Mouse (Mus musculus) cerebellum, postnatal 4 days (tissue): ENCODE results near the gene Nrde2.

ENCODE experiments used
- DNase-seq, 2 experiments: peaks; one replicate each; pipeline ENCODE4 v3.0.0; 2022; ENCODE audit warnings: low spot score in 2 of 2, mixed read lengths in 1 of 2

Gene Nrde2

DNA sequence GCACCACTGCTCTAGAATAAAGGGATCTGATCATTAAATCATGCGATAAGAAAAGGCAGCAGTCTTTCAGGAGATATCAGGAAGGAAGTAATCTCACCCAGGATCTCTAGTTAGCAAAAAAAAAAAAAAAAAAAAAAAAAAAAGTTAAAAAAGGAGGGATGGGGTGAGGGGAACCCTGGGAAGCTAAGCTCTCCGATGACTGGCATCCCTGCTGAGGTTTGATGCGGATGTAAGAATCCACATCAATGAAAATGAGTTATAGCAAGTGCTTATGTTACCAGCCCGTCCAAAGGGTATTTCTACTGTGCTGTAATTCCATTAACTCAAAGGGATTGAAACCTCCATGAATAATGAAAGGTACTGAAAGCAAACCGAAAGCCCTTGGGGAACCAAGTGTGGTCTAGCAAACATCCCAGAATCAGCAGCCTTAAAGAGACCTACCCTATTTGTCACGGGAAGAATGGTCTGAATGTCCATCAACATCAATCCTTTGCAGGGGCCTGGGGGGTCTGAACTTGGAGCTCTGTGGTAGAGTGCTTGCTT is 19.5 kb upstream of the Nrde2 start:
- no peak for DNase-seq

DNA sequence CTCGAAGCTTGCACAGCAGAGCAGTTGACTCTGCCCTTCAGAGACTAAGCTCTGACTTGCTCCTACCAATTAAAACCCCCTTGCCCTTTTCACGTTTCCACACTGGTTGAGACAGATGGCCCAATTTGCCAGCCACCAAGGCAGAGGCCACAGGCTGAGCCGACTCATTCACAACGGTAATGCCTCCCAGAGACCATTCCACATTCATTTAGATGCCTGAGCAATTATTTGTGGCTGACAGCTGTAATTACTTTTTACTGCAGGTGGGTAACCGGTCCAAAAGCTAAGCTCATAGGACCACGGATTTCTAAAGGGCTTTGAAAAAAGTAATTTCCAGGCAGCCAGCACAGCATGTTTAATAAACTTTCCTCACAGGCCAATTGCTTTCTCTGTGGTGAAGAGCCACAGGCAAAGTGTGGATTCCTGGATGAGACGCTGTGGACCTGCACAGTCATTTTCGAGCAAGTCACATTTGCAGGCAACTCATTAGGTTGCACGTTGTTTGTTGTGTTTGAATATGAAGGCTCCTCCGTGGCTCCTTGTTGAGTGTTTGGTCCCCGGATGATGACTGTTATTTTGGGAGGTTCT is 17.1 kb upstream of the Nrde2 start:
- no peak for DNase-seq

DNA sequence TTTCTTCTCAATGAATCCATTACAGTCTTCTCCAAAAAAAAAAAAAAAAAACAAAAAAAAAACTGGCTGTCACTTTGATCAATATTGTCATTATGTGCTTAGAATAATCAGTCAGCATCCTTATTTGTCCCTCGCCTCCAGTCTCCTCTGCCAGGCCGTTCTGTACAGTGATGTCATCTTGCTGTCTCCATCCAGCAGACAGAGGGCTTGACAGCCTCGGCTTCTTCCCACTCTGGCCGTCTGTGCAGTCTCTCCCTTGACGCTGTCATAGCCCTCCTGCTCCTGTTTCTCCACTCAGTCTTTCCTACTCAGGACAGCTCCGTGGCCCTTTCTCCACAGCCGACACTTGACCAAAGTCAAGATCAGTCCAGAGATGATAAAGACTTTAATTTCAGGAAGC is 13.0 kb upstream of the Nrde2 start:
- DNase-seq, result no peak

DNA sequence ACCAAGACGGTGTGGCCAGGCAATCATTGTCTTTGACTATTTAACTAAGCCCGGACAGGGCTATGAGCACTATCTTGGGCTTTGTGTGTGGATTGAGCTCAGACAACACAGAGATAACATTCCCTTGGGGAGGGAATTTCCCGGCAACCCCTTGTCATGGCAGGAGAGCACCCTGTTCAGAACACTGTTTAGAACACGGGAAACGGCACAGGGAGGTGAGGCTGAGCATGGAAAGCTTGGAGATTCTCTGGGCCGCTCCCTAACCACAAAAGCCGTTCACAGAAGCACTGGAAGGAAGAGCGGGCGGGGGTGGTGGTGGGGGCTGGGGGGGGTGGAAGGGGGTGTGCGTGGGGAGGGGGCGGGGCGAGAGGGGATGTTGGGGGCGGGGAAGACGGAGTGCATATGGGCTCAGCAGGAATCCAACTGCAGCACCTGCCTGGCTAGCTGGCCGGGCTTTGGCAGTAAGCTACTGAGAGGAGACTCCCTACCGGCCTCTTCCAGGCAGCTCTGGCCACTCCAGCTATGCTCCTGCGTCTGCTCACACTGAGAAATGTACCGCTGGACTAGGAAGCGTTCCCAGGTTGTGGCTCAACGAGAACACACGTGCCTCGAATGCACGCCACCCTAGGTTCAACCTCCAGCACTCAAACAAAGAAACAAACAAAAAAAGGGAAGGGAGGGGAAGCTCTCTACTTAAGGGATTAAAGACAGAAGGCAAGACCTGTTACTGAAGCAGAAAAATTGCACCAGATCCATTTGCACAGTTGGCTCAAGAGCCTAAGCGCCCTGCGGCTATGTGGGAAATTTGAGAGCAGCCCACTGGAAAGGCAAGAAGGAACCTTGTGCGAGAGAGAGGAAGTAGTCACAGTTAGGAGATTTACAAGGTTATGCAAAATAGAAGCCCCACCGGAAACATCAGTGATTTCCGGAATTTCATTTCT is 8.7 kb upstream of the Nrde2 start:
- DNase-seq, result peak in 1 of 2 experiments; percentile 51

DNA sequence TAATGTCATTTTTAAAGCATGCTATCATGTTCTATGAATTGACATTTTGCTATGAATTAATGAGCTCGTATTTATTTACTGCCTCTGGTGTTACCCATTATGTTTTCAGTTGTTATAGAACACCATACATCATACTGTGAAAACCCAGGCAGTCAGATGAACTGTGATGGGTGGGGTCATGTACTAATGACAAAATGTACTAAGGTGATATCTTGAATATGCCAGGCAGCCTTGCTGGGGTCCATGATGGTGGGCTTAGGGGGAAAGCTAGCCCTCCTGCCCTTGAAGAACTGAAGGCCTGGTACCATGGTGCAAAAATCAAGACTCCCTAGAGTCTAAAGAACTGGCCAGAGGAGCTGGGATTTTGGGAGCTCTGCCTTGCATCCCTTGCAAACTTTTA is 8.0 kb upstream of the Nrde2 start:
- DNase-seq, result no peak

DNA sequence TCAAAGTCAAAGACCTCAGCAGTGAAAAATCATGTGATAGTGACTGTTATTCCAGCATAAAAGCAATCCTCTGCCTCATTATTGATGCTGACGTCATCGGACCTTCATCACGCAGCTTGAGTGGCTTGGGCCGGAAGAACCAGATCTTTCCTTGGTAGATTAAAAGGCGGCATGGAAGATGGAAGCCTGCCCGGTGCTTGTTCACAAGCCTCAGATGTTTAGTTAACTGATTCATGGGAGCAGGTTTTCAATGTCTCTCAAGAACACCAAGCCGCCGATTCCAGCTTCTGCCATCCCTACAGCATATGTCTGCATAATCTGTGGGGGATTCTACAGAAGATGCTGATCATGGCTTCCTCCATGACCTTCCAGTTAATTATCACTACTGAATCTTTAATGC is 7.5 kb upstream of the Nrde2 start:
- peak in 1 of 2 experiments; percentile 15 for DNase-seq

DNA sequence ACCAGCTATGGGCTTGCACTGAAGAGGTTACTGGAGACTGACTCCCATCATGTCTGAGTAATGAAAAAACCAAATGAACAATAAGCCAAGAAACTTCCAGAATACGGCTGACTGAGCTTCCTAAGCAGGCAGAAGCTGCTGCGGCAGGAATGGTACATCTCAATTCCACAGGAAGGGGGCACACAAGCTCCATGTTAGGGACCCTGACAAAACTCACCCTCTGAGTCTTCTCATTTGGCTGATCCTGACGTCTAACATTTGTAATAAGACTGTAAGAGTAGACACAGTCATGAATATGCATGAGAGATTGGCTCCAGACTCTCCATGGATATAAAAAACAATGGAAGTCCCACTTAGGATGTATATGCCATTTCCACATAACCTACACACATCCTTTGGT is 6.7 kb upstream of the Nrde2 start:
- peak; percentile 42 to 66 for DNase-seq

DNA sequence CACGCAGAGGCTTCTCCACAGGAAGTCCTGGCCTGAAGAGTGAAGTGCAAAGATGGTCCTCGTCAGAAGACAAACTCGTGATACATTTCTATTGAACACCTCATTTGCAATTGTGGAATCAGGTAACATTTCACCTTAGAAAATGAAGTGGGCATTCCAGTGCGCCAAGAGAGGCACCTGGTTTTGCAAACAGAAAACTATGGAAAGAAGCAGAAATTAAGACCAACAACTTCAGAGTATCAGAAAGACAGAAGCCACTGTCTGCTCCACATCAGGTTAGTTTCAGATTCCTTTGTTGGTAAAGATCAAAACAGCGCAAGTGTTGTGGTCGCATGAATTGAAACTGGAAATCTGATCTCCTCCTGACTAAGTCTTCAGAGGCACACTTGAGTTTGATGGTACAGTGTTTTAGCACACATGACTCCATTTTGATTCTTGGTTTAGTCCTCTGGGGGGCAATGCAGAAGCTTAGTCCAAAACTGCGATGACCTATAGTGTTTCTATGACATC is 5.6 kb upstream of the Nrde2 start:
- no peak for DNase-seq

DNA sequence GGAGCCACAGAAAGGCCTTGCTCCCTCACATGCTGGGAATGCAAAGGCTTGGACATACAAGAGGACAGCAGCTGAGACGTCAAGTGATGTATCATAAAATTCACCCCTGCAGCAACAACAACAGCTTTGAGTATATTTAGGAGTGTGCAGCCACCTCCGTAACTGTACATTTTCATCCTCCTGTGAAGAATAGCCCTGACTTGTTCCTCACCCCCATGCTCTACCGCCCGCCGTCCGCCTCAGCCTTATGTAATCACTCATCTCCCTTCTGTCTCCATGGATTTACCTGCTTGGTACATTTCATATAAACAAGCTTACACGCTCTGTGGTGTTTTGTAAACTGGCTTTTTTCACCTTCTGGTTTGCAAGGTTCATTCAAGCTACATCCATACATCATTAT is 7.0 kb downstream of the Nrde2 start:
- no peak for DNase-seq

DNA sequence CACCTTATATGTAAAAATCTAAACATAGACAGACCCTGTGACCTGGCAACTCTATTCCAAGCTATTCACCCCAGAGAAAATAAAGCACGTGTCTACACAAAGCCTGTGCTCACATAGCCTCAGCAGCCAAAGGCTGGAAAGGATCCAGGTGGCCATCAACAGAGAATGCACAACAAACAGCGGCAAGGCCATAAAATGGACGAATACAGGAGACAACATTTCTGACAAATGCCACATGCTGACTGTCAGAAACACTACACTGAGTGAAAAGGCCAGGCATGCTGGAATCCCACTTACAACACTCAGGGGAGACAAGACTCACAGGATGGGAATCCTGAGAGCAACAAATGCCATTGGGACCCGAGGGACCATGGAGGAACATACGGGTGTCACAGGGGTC is 15.2 kb downstream of the Nrde2 start:
- no peak for DNase-seq

DNA sequence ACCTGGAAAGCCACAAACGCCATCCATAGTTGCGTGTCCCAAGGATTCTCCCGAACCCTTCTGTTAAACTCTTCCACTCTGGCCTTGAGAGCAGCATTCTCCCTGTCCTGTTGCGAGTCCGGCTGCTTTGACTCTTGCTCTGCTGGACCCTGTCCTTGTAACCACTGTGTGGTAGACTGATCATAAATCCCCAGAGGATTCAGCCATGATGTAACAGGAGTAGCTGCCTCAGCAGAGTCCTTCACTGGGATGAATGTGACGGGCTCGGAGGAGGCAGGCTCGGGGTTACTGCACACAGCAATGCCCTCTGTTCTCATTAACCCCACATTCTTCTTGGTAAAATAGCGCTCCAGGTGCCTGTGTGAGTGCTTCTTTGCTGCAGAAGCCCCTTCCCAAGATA is 15.7 kb downstream of the Nrde2 start:
- no peak for DNase-seq

DNA sequence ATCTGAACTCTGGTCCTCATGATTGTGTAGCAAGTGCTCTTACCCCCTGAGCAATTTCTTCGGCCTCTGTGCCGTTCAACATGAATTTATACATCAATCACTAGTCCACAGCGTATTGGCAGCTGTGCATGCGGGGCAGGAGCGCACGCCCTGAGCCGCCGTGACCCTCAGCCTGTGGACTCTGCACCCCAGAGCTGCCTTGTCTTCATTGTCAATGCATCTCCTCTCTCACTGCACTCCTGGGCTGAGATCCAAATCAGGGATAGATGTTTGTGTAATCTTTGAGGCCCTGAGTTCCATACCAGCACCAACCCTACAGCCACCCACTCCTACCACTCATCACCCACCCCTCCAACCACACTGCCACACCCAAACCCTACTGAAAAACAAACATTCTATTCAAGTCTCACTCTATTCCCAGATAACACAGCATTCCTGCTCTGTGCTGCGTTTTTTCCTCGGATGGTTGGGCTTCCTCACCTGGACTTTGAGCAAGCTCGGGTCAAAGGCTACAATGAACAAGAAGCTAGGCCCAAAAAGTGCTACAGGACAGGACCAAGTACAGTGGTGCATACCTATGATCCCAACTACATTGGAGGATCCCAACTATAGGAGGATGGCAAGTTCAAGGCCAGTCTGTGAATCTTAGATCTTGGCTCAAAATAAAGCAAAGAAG is 16.5 kb downstream of the Nrde2 start:
- DNase-seq, result no peak

DNA sequence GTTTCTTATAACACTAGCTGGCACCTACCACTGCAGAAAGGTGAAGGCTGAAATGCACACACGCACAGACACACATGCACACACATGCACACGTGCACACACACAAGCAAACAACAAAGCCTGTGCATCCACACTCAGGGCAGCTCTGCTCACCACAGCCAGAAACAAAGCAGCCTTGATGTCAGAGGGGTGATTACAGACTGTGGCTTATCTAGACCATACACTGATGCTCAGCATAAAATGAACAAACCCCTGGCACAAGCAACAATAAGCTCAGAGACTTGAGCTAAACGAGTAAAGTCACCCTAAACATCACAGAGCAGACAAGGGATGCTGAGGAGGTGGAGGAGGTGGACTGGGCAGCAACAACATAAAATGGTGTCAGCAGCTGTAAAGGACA is 24.3 kb downstream of the Nrde2 start:
- no peak for DNase-seq

DNA sequence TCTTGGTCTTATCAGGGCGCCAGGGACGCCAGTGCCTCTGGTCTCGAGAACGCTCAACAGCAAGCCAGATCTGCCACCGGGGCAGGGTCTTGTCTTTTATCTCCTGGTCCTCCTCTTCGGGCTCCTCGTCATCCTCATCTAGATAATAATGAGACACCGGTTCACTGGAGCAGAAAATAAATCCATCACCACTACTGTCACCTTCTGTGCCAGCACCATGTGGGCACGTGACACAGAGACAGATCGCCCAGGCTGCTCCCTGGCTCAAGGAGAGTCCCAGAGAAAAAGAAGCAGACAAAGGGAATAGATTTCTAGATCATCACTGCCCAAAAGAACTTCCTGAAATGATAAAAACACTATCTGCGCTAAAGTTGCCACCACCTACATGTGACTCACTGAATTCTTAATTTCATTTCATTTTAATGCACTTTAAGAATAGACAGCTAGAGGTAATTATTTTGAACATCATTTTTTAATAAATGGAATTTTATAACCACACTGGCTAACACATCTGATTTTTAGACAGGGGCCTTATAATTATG is 25.0 kb downstream of the Nrde2 start:
- peak in 1 of 2 experiments; percentile 31 for DNase-seq

DNA sequence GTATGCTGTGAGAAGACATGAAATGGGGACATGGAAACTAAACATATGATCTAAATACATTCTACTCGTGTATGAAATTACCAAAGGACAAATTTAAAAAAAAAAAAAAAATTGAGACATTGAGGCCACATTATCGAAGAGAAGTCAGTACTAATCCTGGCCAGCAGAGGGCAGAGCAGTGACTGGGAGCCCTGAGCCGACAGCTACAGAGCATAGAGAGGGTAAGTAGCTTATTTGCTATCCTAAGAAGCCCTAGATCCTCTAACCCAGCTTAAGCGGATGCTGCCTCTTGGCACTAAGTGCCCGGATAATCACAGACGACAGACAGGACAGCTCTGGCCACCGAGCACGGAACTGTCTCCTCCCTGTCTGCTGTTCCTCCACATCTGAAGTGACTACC is 27.8 kb downstream of the Nrde2 start:
- DNase-seq, result peak; percentile 48 to 77

DNA sequence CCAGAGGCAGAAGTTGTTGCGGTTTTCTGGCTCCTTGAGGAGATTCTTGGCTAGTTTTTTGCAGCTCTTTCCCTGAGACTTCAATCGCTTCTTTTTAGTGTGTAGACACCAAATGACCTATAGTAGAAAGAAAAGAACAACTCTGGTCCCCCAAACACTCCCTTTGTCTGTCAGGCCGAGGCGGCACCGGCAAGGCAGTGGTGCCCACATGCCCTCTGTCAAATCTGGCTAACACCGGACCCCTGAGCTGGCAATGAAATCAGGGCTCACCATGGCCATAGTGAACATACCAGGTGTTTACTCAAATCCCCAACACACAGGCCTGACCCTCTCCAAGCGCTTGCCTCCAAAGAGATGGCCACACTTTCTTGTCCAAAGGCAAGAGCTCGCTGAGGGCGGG is 28.3 kb downstream of the Nrde2 start:
- no peak for DNase-seq

DNA sequence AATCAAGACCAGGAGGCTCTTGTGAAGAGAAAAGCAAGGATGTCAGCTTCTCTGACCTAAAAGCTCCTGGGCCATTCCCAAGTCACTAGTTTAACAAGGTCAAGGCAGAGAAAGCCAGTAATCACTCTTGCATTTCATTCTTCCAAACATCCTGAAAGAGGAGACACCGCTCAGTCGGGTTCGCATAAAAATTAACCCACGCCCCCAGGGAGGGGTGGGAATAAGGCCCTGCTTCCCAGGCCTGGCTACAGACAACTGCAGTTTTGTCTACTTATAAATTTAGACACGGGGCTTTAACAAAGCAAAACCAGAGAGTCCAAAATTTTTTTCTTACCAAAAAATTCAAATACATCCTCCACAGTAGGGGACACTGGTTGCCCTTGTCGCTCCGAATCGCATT is 30.5 kb downstream of the Nrde2 start:
- no peak for DNase-seq

DNA sequence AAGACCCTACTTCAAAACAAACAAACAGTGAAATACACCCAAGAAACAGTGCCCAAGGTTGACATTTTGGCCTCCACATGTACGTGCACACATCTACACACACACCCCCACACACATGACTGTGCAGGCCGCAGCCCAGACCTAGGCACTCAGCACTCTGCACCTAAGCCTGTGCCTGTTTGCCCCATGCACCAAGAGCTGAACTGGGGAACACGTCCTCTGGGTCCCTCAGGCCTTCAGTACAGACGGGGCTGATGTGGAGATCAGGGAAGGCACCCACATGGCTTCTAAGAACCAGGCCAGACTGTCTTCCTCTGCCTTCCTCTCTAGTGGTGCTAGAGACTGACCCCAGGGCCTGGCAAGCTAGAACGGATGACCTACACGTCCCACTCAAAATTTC is 30.9 kb downstream of the Nrde2 start:
- DNase-seq, result no peak

DNA sequence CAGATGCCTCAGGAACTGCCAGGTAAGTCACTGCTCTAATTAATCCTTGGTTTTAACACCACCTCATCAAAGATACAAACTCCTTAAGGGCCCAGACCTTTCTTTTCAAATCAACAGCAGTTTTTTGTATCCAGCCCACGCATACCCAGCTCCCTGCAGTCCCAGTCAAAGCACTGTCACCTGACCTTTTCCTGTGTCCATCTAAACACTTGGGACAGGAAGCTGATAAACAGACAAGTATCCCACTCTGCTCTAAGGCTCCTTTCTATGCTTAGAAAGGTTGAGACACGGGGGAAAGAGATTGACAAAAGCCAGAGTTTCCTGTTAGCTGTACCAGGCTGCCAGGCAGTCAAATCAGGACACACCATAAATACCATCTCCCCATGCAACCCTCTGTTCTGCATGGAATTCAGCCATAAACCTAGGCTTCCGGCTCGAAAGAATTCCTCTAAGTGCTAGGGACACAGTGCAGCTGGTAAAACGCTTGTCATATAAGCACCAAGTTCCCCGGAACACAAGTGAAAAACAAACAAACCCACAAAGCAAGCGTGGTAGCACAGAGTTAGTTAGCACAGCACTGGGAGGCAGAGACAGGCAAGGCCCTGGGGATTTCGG is 31.5 kb downstream of the Nrde2 start:
- no peak for DNase-seq

DNA sequence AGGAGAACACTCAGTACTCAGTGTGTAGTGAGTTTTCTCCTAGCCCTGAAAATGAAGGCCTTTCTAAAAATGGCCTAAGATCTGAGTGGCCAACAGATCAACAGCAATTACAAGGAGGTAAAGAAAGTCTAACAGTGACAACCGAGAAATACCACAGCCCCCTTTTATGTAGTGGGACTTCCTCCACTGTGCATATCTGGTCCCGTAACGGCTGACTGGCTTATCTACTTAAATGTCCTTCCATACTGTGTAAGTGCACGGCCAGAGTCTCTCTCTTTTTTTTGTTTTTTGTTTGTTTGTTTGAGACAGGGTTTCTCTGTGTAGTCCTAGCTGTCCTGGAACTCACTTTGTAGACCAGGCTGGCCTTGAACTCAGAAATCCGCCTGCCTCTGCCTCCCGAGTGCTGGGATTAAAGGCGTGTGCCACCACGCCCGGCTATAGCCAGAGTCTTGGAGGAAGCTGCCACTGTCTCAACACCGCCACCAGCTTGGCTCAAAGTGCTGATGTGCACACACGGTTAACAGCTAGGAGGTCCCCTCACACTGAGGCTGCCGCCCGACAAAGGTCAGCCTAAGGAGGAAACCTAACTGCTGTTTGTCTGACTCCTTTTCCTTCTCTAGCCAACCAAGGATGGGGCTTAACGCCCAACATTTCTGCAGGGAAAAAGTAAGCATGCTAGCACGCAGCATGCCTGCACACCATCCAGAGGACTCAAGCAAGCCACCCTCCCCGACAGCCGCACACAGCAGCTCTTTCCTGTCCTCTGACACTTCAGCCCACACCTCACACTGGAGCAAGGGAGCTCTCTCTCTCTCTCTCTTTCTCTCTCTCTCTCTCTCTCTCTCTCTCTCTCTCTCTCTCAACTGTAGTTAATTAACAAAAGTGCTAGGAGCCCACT is 32.2 kb downstream of the Nrde2 start:
- no peak for DNase-seq
